Mouse (Mus musculus) mature B cell (primary cell): ENCODE results near the gene Slc29a2.

Source experiments
- in situ Hi-C: fragments of 300-500 bp; cut with MboI; formaldehyde crosslinking; loops from 2 replicates; pipeline ENCODE4 v1.14.3; 2019

Gene Slc29a2

DNA sequence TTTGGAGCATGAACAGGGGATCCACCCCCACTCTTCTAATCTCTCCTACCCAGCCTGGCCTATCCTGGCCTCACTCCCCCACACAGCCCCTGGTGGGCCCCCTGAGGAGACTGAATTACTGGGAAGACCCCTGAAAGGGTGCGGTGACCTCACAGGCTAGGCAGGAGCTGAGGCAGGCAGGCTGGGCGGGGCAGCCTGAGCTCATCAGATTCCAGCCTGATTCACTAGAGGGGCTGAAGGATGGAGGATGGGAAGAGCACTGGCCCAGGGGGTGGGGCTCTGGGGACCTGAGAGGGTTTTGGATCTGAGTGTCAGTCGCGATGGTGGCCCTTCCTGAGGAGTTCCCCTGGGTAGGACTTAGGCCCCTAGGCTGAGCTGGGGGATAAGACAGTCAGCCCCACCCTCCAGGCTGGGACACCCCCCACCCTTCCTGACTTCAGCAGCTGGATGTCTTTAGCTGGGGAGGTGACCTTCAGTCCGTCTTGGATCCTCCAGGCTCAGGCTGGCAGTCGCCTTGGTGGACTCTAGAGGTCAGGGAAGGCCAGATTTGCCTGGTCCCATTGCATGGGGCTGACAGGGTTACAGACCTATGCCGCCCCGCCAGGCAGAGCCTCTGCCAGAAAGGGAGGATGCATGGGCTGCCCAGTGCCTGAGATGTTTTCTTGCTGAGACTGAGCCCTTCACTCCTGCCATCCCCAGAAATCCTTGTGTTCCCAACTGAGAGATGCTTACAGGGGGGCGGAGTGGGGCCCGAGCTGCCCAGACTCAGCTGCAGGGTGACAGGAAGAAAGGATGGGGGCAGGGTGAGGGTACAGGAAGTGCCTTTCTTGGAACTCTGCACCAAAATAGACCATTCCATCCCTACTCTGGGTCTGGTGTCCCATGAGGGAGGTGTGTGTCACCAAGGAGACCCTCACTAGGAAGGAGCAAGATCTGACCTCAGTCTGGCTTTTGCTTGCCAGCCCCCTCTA, 35.4 kb downstream of the Slc29a2 start:
- in situ Hi-C loops, result no loop called here

DNA sequence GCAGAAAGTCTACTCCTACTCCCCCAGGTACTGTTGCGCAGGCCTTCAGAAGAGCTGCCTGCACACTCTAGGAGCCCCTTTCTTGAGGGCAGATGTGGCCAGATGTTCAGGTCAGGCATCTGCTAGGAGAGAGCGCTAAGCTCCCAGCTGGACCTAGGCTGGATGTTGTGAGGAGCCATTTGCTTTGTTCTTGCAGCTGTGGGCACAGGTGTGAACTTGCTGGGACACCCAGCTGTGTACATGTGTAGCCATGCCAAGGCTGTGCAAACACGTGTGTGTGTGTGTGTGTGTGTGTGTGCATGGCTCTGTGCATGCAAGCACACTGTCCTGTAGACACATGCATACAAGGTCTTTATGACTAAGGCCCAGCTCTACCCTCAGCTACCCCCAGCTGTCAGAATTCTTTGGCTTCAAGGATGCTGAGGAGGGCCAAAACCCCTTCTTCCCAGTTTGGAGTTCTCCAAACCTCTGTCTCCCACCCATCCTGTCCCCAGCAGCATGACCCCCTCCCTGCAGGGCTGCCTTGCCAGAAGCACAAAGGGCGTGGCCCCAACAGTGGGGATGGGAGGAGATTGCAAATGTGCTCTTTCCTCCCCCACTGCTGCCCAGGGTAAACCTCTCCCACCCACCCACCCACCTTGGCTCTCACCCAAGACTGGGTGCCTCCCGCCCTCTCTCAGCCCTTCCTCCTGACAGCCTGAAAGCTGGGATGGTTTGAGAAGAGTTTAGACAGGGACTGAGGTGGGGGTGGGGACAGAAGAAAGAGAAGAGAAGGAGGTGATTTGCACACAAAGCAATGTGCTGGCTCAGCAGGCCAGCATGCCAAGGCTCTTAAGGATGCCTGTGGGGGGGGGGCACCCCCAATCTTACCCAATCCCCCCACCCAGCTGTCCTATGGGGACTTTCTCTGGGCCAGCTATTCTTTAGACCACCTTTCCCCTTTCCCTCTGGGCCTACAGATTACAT, 37.0 kb downstream of the Slc29a2 start:
- in situ Hi-C loops, result no loop called here

DNA sequence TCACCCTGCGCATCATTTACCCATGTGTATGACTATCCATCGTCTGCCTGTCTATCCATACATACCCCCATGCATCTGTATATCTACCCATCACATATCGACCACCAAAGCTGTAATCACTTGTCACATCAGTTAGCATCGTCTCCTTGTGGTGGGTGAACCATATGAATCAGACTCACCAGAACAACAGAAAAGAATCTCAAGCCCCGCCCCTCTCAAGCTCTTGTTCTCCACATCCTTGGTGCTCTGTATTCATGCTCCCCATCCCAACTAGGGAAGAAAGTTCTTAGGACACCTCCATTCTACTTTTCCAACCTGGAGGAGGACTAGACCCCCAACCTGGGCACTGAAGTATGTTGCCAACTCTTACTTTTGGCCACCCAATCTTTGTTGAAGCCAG, 38.4 kb downstream of the Slc29a2 start:
- in situ Hi-C loops, result no loop called here

DNA sequence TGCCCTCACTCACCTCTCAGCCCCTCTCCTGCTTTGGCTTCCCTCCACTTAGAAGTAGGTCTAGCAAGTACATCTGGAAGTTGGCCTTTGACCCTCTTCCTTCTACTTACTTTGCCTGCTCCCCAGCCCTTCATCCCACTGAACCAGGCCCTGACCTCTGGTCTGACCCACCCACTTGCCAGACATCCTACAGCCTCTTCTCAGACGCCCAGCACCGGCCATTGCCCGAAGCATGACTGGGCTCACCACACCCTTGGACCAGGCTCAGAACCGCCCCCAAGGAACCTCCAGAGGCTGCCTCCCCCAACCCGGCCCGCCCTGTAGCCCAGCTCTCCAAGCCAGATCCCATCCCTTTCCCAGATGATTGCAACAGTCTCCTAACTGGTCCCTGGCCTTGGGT, 38.8 kb downstream of the Slc29a2 start:
- in situ Hi-C loops, result no loop called here

DNA sequence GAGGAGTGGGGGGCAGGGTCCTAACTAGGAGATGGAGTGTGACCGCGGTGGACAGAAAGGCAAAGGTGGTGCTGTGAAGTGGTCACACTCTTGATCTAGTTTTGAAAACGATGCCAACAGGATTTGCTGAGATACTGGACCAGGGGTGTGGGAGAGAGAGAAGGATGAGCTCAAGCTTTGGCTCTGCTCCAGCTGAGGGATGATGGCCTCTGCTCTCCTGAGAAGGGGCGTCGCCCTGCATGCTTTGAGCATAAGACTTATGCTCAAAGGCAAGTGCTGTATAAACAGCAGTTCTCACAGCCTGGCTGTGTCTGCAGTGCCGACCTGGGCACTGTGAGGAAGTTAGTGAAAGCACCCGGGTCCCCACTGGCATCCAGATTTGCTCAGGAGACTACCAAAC, 41.4 kb downstream of the Slc29a2 start:
- in situ Hi-C loops, result no loop called here

DNA sequence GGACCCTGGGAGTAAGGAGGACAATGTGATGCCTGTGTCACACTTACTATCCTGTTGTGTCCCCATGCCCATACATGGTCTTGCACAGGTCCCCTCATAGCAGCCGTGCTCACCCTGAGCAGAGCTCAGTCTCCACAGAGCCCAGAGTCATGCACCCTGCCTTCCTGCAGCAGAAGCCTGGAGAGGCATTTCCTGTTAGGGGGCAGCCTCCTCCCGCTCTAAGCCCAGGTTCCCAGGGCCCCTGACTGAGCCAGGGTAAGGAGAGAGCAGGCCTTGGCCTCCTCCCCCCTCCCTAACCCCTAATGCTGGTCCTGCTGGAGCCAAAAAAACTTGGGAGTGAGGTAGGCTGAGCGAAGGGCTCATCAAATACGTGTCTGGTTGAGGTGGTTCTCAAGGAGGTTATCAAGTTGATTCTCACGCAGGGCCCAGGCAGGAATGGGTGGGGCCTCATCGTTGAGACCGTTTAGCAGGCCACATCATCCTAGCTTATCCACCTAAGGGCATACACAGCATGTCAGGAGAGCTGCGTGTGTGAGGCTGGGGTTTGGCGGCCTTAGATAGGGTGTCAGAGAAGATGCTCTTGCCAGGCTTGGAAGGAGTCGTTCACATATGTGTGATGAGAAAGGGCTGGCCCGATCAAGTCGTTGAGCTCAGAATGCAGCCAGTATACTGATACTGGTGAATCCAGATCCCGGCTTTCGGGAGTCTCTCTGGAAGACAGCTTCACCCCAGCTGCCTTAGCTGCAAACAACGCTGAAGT, 43.6 kb downstream of the Slc29a2 start:
- in situ Hi-C loops, result no loop called here

DNA sequence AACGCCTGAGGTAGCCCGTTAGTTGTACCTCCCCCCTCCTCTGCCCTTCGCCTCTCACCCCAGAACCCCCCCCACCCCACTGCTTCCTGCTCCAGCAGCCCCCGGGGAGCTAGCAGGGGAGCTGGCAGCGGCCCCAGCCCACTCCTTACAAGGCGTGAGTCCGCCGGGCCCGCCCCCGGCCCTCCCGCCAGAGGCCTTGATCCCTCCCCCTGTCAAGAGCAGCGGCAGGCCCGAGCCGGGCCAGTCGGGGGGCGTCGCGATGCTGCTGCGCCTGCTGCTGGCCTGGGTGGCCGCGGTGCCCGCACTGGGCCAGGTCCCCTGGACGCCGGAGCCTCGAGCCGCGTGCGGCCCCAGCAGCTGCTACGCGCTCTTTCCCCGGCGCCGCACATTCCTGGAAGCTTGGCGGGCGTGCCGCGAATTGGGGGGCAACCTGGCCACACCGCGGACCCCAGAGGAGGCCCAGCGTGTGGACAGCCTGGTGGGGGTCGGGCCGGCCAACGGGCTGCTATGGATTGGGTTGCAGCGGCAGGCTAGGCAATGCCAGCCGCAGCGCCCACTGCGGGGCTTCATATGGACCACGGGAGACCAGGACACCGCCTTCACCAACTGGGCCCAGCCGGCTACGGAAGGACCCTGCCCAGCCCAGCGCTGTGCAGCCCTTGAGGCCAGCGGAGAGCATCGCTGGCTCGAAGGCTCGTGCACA, 44.4 kb downstream of the Slc29a2 start, which contains the start of gene Cd248:
Cd248 (plus strand) TSS at position 212 of the 703 bp plus-strand sequence.
- in situ Hi-C loops, result no loop called here

DNA sequence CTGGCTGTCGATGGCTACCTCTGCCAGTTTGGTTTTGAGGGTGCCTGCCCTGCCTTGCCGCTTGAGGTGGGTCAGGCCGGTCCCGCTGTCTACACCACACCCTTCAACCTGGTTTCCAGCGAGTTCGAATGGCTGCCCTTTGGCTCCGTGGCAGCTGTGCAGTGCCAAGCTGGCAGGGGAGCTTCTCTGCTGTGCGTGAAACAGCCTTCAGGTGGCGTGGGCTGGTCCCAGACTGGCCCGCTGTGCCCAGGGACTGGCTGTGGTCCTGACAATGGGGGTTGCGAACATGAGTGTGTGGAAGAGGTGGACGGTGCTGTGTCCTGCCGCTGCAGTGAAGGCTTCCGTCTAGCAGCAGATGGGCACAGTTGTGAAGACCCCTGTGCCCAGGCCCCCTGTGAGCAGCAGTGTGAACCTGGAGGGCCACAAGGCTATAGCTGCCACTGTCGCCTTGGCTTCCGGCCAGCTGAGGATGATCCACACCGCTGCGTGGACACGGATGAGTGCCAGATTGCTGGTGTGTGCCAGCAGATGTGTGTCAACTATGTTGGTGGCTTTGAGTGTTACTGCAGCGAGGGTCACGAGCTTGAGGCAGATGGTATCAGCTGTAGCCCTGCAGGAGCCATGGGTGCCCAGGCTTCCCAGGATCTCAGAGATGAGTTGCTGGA, 45.0 kb downstream of the Slc29a2 start:
- in situ Hi-C loops, result no loop called here

DNA sequence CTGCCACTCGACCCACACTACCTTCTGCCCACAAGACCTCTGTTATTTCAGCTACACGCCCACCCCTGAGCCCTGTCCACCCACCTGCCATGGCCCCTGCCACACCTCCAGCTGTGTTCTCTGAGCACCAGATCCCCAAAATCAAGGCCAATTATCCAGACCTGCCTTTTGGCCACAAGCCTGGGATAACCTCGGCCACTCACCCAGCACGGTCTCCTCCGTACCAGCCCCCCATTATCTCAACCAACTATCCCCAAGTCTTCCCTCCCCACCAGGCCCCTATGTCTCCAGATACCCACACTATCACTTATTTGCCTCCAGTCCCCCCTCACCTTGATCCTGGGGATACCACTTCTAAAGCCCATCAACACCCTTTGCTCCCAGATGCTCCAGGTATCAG, 45.8 kb downstream of the Slc29a2 start:
- in situ Hi-C loops, result no loop called here

DNA sequence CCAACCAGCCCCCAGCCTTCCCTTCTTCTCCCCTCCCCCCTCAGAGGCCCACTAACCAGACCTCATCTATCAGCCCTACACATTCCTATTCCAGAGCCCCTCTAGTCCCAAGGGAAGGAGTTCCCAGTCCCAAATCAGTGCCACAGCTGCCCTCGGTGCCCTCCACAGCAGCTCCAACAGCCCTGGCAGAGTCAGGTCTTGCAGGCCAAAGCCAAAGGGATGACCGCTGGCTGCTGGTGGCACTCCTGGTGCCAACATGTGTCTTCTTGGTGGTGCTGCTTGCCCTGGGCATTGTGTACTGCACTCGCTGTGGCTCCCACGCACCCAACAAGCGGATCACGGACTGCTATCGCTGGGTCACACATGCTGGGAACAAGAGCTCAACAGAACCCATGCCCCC, 46.3 kb downstream of the Slc29a2 start:
- in situ Hi-C loops, result no loop called here

DNA sequence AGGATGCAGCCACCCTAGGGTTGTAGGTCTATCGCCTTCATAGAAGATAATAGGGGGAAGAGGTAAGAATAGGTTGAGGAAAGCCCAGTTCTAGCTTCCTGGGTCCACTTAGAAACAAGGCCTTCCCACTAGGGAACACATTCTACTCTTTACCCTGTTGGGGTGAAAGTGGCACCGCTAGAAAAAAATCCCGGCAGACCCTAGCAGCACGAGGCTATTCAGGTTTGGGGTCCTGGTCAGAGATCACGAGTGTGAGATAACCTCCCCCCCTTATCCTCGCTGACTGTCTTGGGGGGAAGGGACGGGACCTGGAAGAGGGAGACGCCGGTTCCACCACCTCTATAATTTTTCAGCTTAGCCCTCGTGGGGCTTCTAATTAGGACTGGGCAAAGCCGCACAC, 47.4 kb downstream of the Slc29a2 start:
- in situ Hi-C loops, result no loop called here

DNA sequence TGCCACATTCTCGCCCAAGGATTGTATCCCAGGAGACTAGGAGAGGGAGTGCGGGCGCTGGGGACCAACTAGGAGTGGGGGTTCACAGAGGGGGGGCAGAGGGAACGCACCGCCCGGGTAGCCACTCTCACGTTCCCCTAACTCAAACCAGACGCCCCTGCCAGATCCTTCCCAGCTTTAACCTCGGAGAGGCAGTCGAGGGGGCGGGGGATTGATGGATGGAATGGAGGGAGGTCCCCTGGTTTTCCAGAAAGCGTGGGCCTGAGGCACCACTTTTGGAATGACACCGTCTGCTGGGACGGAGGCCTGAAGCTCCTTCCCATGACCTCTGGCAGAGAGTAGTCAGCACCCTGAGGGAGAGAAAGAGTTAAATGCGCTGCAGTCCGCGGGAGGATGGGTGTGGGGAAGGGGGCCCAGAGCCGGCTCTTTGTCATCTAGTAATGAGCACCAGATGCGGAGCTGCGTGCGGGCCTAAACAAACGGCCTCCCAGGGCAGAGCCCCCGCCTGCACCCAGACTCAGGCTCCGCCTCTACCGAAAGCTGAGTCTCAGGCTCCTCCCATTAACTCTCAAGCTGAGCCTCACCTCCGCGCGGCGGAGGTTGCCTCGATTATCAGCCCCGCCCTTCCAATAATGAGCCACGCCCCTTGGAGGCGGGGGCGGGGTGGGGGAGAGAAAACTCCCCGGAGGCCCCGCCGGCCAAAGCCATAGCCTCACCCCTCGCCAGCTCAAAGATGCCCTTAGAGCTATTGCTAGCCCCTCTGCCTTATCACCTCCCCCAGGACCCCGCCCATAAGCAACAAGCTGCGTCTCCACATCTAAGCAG, 48.1 kb downstream of the Slc29a2 start:
- in situ Hi-C loops, result no loop called here

DNA sequence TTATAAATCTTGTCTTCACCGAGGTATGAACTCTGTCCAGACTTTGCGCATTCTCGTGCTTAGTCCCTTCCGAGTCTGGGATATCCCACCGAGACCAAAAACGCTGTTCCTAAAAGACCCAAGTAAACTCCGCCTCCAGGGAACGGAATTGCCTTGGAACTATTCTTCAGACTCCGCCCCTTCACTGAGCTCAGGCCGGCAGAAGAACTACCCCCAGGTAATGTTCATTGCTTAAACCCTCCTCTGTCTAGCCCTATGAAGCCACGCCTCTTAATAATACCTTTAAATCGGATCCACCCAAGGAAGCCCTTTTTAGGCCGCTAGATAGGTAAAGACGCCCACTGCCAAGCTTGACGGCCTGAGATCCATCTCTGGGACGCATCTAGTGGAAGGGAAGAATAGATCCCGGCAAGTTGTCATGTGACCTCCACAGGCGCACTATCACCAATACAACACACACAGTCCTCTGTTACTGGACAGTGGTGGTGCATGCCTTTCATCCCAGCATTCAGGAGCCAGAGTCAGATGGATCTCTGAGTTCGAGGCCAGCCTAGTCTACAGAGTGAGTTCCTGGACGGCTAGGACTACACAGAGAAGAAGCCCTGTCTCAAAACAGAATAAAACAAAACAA, 48.8 kb downstream of the Slc29a2 start:
- in situ Hi-C loops, result no loop called here

DNA sequence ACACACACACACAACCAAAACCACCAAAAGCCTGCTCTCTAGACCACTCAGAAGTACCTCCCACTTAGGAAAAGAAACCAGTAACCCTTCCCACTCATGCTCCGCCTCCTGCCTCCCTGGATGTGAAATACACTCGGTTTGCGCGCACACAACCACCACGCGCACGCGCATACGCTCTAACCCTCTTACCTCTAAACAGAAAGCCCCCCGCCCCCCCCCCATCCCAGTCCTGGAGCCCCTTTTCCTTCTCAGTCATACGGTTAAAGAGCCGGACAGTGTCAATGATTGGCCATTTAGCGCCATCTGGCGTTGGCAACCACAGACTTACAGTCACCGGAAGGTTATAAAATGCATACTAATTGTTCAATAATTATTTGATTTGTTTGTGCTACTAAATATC, 49.4 kb downstream of the Slc29a2 start:
- in situ Hi-C loops, result no loop called here

DNA sequence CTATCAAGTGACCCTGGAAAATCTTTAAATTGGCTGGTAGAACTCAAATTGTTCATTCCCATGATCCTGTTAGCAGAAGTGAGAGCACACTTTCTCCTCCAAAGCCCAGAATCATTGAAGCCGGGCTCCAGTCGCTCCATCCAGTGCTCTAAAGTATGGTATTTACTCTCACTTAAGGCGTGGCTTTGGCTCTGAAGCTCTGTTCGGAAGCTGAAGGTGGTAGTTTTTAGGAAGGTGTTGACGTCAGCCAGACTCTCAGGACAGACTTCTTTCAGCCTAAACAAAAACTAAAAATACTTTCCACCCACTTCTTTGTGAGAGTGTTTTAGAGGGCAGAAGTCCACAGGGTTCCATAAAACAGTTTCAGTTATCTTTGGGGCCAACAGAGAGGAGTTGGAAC, 49.9 kb downstream of the Slc29a2 start:
- in situ Hi-C loops, result no loop called here

DNA sequence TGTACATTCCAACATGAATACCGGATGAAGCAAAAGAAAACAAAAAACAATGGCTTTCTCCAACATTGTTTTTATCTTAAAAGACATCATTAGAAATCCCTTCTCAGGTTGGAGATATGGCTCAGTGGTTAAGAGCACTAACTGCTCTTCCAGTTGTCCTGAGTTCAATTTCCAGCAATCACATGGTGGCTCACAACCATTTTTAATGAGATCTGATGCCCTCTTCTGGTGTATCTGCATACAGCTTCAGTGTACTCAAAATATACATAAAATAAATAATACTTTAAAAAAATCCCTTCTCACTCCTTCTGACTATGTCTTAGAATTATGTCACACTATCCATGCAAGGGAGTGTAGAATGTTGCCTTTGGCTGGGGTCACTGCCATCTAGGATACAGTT, 55.6 kb downstream of the Slc29a2 start:
- in situ Hi-C loops, result no loop called here
